Mouse (Mus musculus) embryonic facial prominence, embryonic 15.5 days (tissue): ENCODE measurements around the gene Ric1. TPM values are rescaled to one million over a fixed set of nuclear protein-coding genes. Genes with fewer than 3 reads are reported as not detected.
"Not testable (repeated sequence)": the region's sequence is repeated elsewhere in the genome, so short reads cannot be mapped to it uniquely, and the experiment has no call there.

Experiments
- ATAC-seq: fragments of 200-750 bp; cut with Nextera tagmentation; 2 replicates; pipeline ENCODE4 v1.8.0; 2017; ENCODE audit warnings: low read depth, moderate TSS enrichment; ENCODE audit not compliant: insufficient number of reproducible peaks, low FRiP score, low TSS enrichment
- H3K27ac ChIP-seq: fragments of 300-500 bp; sonication (generic); replicated peaks from 2 replicates; pipeline ENCODE4 v1.5.1; 2015; ENCODE audit warnings: mild to moderate bottlenecking, inconsistent platforms
- H3K27me3 ChIP-seq: fragments of 300-500 bp; sonication (generic); 2 replicates; pipeline ENCODE4 v1.6.1; 2015; ENCODE audit warnings: inconsistent platforms
- H3K36me3 ChIP-seq: fragments of 300-500 bp; sonication (generic); 2 replicates; pipeline ENCODE4 v1.6.1; 2015; ENCODE audit warnings: mild to moderate bottlenecking, inconsistent platforms
- H3K4me1 ChIP-seq: fragments of 300-500 bp; sonication (generic); 2 replicates; pipeline ENCODE4 v1.6.1; 2015; ENCODE audit warnings: inconsistent platforms
- H3K4me2 ChIP-seq: fragments of 300-500 bp; sonication (generic); replicated peaks from 2 replicates; pipeline ENCODE4 v1.6.1; 2015; ENCODE audit warnings: mild to moderate bottlenecking, inconsistent platforms
- H3K4me3 ChIP-seq: fragments of 300-500 bp; sonication (generic); replicated peaks from 2 replicates; pipeline ENCODE4 v1.5.1; 2015; ENCODE audit warnings: mild to moderate bottlenecking, inconsistent platforms
- H3K9ac ChIP-seq: fragments of 300-500 bp; sonication (generic); 2 replicates; pipeline ENCODE4 v1.6.1; 2015; ENCODE audit warnings: inconsistent platforms
- H3K9me3 ChIP-seq: fragments of 300-500 bp; sonication (generic); replicated peaks from 2 replicates; pipeline ENCODE4 v1.6.1; 2016; ENCODE audit warnings: inconsistent platforms
- whole genome bisulfite sequencing: fragments of 180-500 bp; shearing (Covaris S2); methylation state at CpG from one replicate; pipeline ENCODE4 v1.1.7; 2015; 5-methylcytosine and 5-hydroxymethylcytosine counted together
- polyA plus RNA-seq: library from polyadenylated mRNA; unstranded; fragments of >200 nt; fragmentation: Nextera tagmentation; extraction: Ambion mirVana; gene quantifications from 2 replicates; pipeline ENCODE4 v1.2.1, GENCODE M21; 2015

The Ric1 gene
- polyA plus RNA-seq, 1 experiment from 2014 or later = 20.3 TPM

DNA sequence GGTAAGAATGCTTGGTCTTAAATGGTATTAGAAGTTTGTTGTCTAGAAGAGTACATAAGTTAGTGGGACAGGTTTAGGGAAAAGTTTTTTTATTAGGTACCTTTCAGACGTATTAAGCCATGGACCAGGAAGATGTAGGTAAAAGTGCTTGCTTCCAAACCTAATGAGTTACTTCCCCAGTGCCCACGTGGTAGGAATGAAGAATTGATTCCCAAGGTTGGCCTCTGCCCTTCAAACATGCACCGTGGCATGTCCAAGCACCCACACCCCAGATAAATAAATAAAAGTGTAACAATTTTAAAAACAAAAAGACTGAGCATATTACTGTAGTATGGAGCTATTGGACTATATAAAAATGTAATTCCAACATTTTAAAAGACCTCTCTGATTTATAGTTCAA, 40.5 kb downstream of the Ric1 start:
- H3K4me1 ChIP-seq = peaks cover 3% of the 10 kb centered on the region; the same call in 1 of the 2 replicates
- H3K36me3 ChIP-seq = peaks cover 5% of the 10 kb centered on the region; the same call in 1 of the 2 replicates
- no peak for ATAC-seq
- WGBS = 66% methylated on average over 3 of the region's 3 CpGs
- no peak overlapping the region for H3K4me2 ChIP-seq
- H3K27me3 ChIP-seq = no peaks in the 10 kb centered on the region
- H3K9ac ChIP-seq = no peak overlapping the region
- H3K27ac ChIP-seq = 0 out of 2 replicates have a peak overlapping the region, but pooled peaks have one; percentile 55
- no peaks in the 10 kb centered on the region for H3K9me3 ChIP-seq
- no peak overlapping the region for H3K4me3 ChIP-seq

DNA sequence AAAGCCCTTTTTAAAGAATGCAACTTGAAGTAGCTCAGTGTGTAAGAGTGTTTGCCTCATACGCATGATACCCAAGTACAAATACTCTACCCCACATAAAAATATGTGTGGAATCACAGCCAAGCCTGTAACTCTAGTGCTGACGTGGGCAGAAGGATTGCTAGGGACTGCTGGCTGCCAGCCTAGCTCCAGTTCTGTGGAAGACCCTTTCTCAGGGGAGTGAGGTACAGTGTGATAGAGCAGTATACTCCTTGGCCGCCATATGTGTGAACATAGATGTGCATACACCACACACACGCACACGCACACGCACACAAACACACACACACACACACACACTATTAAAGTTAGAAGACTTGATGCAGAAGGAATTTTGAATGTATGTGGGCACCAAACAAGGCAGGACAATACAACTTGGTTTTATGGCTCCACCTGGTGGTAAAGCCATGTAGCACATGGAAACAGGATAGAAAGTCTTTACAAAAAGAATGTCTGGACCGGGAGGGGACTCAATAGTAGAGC, 41.2 kb downstream of the Ric1 start:
- Histone ChIP-seq H3K4me1 (peaks cover 3% of the 10 kb centered on the region; the same call in 1 of the 2 replicates), H3K9me3 (no peaks in the 10 kb centered on the region), H3K27me3 (no peaks in the 10 kb centered on the region), H3K9ac (no peak overlapping the region), H3K4me2 (no peak overlapping the region), H3K4me3 (no peak overlapping the region), H3K27ac (peak overlapping the region; percentile 55), H3K36me3 (peaks cover 5% of the 10 kb centered on the region; the same call in 1 of the 2 replicates)
- 57% methylated on average over 7 of the region's 7 CpGs for WGBS
- no peak for ATAC-seq

DNA sequence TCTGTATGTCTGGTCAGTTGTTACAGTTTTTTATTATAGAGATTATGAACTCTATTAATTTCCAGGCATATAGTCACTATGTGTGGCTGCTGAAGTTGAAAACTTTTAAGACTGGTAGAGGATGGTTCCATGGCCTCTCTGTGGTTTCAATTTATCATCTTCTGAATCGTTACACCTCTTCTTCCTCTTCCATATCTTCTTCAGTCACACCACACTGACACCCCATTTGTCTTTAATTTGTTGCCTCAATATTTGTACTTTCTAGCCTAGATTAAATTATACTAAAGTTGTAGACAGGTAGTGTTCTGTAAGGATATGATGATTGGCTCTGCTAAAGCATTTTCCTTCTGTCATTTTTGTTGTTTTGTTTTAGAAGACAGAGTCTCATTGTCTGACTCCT, 44.4 kb downstream of the Ric1 start:
- H3K9me3 ChIP-seq = no peaks in the 10 kb centered on the region
- 84% methylated on average over 1 of the region's 1 CpGs for WGBS
- H3K4me1 ChIP-seq = peaks cover 3% of the 10 kb centered on the region; the same call in 1 of the 2 replicates
- no peak overlapping the region for H3K4me2 ChIP-seq
- H3K4me3 ChIP-seq = no peak overlapping the region
- H3K9ac ChIP-seq = no peak overlapping the region
- peaks cover 18% of the 10 kb centered on the region for H3K36me3 ChIP-seq
- no peak overlapping the region for H3K27ac ChIP-seq
- no peaks in the 10 kb centered on the region for H3K27me3 ChIP-seq
- ATAC-seq = no peak

DNA sequence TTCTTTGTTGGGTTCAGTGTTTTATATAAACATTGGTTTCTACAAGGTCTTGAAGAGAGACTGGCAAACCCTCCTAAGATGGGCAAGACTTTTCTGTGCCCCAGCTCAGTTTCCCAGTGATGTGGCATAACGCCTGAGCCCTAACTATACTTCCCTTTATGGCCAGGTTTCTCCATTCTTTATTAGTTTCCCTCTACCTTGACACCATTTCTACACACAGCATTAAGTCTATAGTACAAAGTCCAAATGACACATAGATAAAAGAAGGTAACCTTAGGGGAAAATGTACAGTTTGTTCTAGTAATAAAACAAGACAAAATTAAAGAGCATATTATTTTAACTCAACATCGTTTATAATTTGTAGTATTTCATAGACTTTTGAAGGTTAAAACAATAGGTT, 60.4 kb downstream of the Ric1 start:
- Histone ChIP-seq H3K27ac (no peak overlapping the region), H3K4me2 (no peak overlapping the region), H3K9me3 (no peaks in the 10 kb centered on the region), H3K4me3 (no peak overlapping the region), H3K4me1 (no peaks in the 10 kb centered on the region), H3K9ac (no peak overlapping the region), H3K36me3 (peaks cover 53% of the 10 kb centered on the region), H3K27me3 (no peaks in the 10 kb centered on the region)
- ATAC-seq = no peak
- WGBS = 95% methylated on average over 2 of the region's 2 CpGs

DNA sequence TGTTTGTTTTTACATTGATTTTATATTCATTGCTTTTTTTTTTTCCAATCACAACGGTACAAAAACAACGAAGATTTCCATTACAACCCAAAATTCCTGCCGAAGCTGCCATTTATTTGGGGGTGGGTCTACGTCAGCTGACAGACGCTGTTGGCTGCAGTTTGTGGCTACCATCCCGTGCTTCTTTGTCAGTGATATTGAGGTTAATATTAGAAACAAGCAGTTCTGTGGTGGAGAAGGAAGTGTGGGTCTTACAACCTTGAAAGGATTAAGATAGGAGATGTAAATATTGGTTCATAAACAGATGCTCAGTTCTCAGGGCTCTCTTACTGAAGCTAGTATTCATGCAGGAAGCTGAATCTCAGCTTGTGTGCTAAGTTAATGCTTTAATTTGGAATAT, 61.7 kb downstream of the Ric1 start:
- peaks cover 54% of the 10 kb centered on the region for H3K36me3 ChIP-seq
- no peak overlapping the region for H3K4me2 ChIP-seq
- no peaks in the 10 kb centered on the region for H3K27me3 ChIP-seq
- WGBS = 84% methylated on average over 6 of the region's 6 CpGs
- H3K9ac ChIP-seq = no peak overlapping the region
- no peak overlapping the region for H3K4me3 ChIP-seq
- no peak overlapping the region for H3K27ac ChIP-seq
- H3K4me1 ChIP-seq = no peaks in the 10 kb centered on the region
- H3K9me3 ChIP-seq = no peaks in the 10 kb centered on the region
- no peak for ATAC-seq

DNA sequence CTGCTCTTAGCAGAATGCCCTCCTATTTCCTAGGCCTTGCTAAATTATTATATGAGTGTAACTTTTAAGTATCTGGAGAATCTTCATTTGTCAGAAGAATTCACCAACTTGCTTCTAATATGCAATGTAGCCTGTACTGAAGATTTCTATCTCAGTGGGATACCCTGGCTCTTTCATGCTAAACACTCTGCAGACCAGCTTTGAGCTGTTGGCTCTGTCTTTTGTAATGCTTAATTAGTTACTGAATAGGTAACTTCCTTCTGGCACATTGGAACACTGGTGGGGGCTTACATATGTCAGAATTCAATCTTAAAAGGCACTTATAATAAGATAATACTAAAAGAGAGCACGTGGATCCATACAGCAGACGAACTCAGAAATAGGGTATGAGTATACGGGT, 71.7 kb downstream of the Ric1 start:
- H3K9ac ChIP-seq, H3K9me3 ChIP-seq, H3K4me3 ChIP-seq, ATAC-seq, H3K4me2 ChIP-seq, H3K27ac ChIP-seq, H3K27me3 ChIP-seq, H3K4me1 ChIP-seq: not testable (repeated sequence)
- H3K36me3 ChIP-seq = peaks cover 58% of the 10 kb centered on the region
- WGBS = 68% methylated on average over 3 of the region's 3 CpGs

DNA sequence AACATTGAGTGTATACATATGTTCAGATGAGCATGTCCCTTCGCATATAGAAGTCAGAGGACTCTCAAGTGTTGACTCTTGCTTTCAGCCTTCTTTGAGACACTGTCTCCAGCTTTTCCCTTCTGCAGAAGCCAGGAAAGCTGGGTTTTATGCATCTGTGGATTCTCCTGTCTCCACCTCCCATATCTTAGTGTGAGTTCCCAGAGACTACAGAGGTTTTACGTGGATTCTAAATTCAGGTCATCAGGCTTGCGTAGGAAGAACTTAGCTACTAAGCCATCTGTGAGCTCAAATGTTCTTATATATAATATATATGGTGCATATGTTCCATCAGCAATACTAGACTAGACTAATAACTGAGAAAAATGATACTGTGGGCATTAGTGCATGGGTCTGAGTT, 74.2 kb downstream of the Ric1 start:
- Histone ChIP-seq H3K36me3 (peaks cover 64% of the 10 kb centered on the region), H3K27ac (no peak overlapping the region), H3K9ac (no peak overlapping the region), H3K4me2 (no peak overlapping the region), H3K4me1 (no peaks in the 10 kb centered on the region), H3K9me3 (no peaks in the 10 kb centered on the region), H3K27me3 (no peaks in the 10 kb centered on the region), H3K4me3 (no peak overlapping the region)
- over 99% methylated on average over 3 of the region's 3 CpGs for WGBS
- no peak for ATAC-seq

DNA sequence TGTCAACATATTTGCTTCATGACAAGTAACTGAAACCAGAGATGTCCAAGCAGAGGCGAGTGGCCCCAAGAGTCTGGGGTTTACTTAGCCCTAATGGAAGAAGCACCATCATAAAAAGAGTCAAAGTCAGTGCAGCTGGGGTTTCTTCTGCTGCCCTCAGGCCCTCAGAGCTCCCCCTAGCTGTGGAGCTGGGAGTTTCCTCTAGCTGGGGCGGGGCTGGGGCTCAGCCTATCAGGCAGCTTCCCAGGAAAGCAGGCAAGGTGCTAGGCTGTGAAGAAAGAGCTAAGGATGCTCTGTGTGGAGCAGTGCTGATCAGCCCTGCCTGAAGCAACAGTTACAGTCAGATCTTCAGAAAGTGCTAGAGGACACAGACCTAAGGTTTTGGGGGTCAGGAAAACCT, 74.9 kb downstream of the Ric1 start:
- Histone ChIP-seq H3K27me3 (no peaks in the 10 kb centered on the region), H3K4me1 (no peaks in the 10 kb centered on the region), H3K9me3 (no peaks in the 10 kb centered on the region), H3K4me3 (no peak overlapping the region), H3K27ac (no peak overlapping the region), H3K9ac (no peak overlapping the region), H3K36me3 (peaks cover 60% of the 10 kb centered on the region), H3K4me2 (no peak overlapping the region)
- ATAC-seq = no peak
- WGBS = 88% methylated on average over 2 of the region's 2 CpGs

DNA sequence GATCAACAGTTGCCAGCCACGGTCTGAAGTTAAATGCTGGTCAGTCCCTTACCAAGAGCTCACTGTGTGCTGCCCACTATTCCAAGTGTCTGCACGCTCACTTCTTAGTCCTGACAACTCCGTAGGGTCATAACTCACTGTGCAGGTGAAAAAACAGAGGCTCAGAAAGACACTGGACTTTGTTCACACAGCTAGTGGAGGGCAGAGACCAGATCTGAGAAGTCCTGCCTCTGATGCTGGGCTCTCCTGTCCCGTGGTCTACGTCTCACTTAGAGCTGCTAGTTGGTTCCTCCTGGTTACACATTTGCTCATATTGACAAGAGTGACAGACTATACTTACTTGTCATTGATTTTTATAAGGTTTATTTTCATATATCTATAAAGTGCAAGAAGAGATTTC, 76.9 kb downstream of the Ric1 start:
- no peak for ATAC-seq
- Histone ChIP-seq H3K4me2 (no peak overlapping the region), H3K4me1 (no peaks in the 10 kb centered on the region), H3K9me3 (no peaks in the 10 kb centered on the region), H3K36me3 (peaks cover 78% of the 10 kb centered on the region), H3K27me3 (no peaks in the 10 kb centered on the region), H3K27ac (no peak overlapping the region), H3K9ac (no peak overlapping the region), H3K4me3 (no peak overlapping the region)
- WGBS = 93% methylated on average over 5 of the region's 5 CpGs

DNA sequence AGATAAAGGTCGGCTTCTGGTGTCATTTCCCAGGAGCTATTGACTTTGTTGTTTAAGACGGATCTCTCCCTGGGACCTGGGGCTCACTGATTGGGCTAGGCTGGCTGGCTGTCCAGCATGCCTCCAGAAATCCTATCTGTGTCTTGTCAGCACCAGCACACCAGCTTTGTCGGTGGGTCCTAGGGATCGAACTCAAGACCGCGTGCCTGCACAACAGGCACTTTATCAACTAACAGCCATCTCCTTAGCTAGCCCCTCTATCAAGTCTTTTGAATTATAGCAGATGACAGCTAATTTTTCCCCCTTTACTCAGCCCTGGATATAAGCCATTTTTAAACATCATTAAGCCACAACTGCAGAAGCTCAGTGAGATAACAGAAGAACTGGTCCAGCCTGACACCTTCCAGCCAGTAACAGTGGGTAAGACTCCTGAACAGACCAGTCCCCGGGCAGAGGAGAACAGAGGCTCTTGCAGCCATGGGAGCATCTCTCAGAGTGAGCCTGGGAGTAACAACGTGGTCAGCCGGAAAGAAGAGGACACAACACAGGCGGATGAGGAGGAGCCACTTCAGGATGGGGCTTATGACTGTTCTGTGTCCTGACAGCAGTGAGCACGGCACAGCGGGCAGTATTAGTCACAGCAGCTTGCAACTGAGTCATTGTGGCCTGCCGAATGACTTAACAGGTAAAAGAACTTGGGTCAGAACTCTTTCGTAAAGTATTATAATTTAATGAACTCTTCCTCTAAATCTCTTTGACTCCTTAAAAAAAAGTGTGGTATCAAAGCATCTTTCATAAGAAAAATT, 81.7 kb downstream of the Ric1 start:
- Histone ChIP-seq H3K9me3 (no peaks in the 10 kb centered on the region), H3K27ac (no peak overlapping the region), H3K9ac (no peak overlapping the region), H3K36me3 (peaks cover 50% of the 10 kb centered on the region), H3K4me3 (no peak overlapping the region), H3K27me3 (no peaks in the 10 kb centered on the region), H3K4me1 (no peaks in the 10 kb centered on the region), H3K4me2 (no peak overlapping the region)
- ATAC-seq = no peak
- WGBS = 85% methylated on average over 14 of the region's 14 CpGs

DNA sequence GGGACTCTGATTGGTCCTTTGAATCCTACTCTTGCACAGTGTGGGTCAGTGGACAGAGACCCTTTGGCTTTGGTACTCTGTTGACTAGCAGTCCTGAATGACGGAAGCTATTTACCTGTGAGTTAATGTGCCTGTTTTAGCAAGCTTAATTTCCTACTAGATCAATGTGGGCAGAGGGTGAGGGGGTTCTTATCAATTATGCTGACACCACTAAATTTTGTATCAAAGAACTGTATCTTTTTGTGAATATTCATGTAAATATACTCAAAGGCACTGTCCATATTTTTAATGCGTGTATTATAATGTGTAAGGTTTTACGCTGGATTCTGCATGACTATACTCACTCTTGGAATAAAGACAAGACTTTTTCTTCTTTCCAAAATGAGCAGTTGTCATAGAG, 82.6 kb downstream of the Ric1 start:
- Histone ChIP-seq H3K4me1 (no peaks in the 10 kb centered on the region), H3K36me3 (peaks cover 41% of the 10 kb centered on the region)
- 93% methylated on average over 3 of the region's 3 CpGs for WGBS

DNA sequence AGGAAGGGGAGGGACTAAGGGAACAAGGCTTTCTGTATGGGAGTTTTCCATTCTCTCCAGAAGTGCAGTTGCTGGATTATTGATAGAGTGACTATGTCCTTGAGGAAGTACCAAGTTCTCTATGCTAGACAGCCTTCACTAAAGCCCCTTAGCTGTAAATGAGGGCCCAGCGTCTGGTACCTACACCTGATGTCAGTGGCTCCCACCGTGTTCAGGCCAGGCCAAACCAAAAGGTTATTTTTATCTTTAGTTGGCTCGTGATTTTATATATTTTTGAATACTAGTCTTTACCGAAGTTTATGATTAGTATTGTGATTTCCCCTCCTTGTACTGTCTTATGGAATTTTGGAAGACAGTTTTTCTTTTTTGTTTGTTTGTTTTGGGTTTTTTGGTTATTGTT, 85.4 kb downstream of the Ric1 start:
- H3K9me3 ChIP-seq = no peaks in the 10 kb centered on the region
- no peak overlapping the region for H3K9ac ChIP-seq
- no peaks in the 10 kb centered on the region for H3K27me3 ChIP-seq
- no peak overlapping the region for H3K4me3 ChIP-seq
- peaks cover 38% of the 10 kb centered on the region for H3K36me3 ChIP-seq
- WGBS = 94% methylated on average over 4 of the region's 4 CpGs
- H3K27ac ChIP-seq = no peak overlapping the region
- H3K4me1 ChIP-seq = no peaks in the 10 kb centered on the region
- ATAC-seq = no peak
- no peak overlapping the region for H3K4me2 ChIP-seq

More for the DNA sequence above, 82.6 kb downstream of the Ric1 start:
- no peaks in the 10 kb centered on the region for H3K27me3 ChIP-seq
- H3K4me3 ChIP-seq = no peak overlapping the region
- H3K4me2 ChIP-seq = no peak overlapping the region
- H3K9ac ChIP-seq = no peak overlapping the region
- no peak for ATAC-seq
- H3K9me3 ChIP-seq = no peaks in the 10 kb centered on the region
- H3K27ac ChIP-seq = no peak overlapping the region
